Mouse (Mus musculus) embryonic facial prominence, embryonic 13.5 days (tissue): ENCODE data around the gene Mcm2. TPM values are rescaled to one million over a fixed set of nuclear protein-coding genes. Genes with fewer than 3 reads are reported as not detected.
A peak's percentile ranks its signal among the peaks of the same experiment; 100 is the strongest.

Source experiments
- ATAC-seq: fragments of 200-750 bp; cut with Nextera tagmentation; 2 replicates; pipeline ENCODE4 v1.8.0; 2017; ENCODE audit warnings: low read depth; ENCODE audit not compliant: insufficient number of reproducible peaks, insufficient read depth, low FRiP score, low TSS enrichment
- H3K27ac ChIP-seq: fragments of 300-500 bp; sonication (generic); 2 replicates; pipeline ENCODE4 v1.5.1; 2015; ENCODE audit warnings: moderate library complexity, mild to moderate bottlenecking, inconsistent platforms
- H3K27me3 ChIP-seq: fragments of 300-500 bp; sonication (generic); 2 replicates; pipeline ENCODE4 v1.6.1; 2015; ENCODE audit warnings: mild to moderate bottlenecking, inconsistent platforms
- H3K36me3 ChIP-seq: fragments of 300-500 bp; sonication (generic); 2 replicates; pipeline ENCODE4 v1.6.1; 2015; ENCODE audit warnings: mild to moderate bottlenecking, inconsistent platforms
- H3K4me1 ChIP-seq: fragments of 300-500 bp; sonication (generic); 2 replicates; pipeline ENCODE4 v1.6.1; 2015; ENCODE audit warnings: inconsistent platforms
- H3K4me2 ChIP-seq: fragments of 300-500 bp; sonication (generic); 2 replicates; pipeline ENCODE4 v1.6.1; 2015; ENCODE audit warnings: moderate library complexity, mild to moderate bottlenecking, inconsistent platforms
- H3K4me3 ChIP-seq: fragments of 300-500 bp; sonication (generic); 2 replicates; pipeline ENCODE4 v1.5.1; 2015; ENCODE audit warnings: mild to moderate bottlenecking, inconsistent platforms
- H3K9ac ChIP-seq: fragments of 300-500 bp; sonication (generic); 2 replicates; pipeline ENCODE4 v1.6.1; 2015; ENCODE audit warnings: mild to moderate bottlenecking, inconsistent platforms
- H3K9me3 ChIP-seq: fragments of 300-500 bp; sonication (generic); 2 replicates; pipeline ENCODE4 v1.6.1; 2016; ENCODE audit warnings: inconsistent platforms
- WGBS: fragments of 180-500 bp; shearing (Covaris S2); methylation state at CpG from one replicate; pipeline ENCODE4 v1.1.7; 2015; ENCODE audit warnings: mixed read lengths; 5-methylcytosine and 5-hydroxymethylcytosine counted together
- polyA plus RNA-seq: library from polyadenylated mRNA; unstranded; fragments of >200 nt; fragmentation: Nextera tagmentation; extraction: Ambion mirVana; gene quantifications from 2 replicates; pipeline ENCODE4 v1.2.1, GENCODE M21; 2015

Mcm2 gene
- polyA plus RNA-seq: 124 and 131 TPM in 2 replicates

- Histone ChIP-seq H3K9me3 (no peaks in the 10 kb centered on the region), H3K27me3 (no peaks in the 10 kb centered on the region), H3K4me1 (peaks cover 34% of the 10 kb centered on the region), H3K4me3 (peak within 1 kb of the TSS; percentile 75), H3K9ac (peak within 1 kb of the TSS; percentile 90), H3K36me3 (peaks cover 34% of the 10 kb centered on the region), H3K27ac (peak within 1 kb of the TSS; percentile 82), H3K4me2 (peak within 1 kb of the TSS; percentile 73)
- ATAC-seq: peak; percentile 72
- under 1% methylated on average over 33 of the region's 33 CpGs for WGBS
Measured at GRCm38 (mm10) chr6:88898534-88899048, at the start of gene Mcm2. TSS of gene Mcm2 (minus strand) at chr6:88898780.

- Histone ChIP-seq H3K27me3 (no peaks in the 10 kb centered on the region), H3K4me3 (no peak overlapping the region), H3K9me3 (no peaks in the 10 kb centered on the region), H3K36me3 (no peaks in the 10 kb centered on the region), H3K9ac (no peak overlapping the region), H3K4me2 (no peak overlapping the region), H3K4me1 (peaks cover 2% of the 10 kb centered on the region), H3K27ac (no peak overlapping the region)
- no peak for ATAC-seq
Measured at GRCm38 (mm10) chr6:88947771-88948170, 49.2 kb upstream of the Mcm2 start.

- no peak overlapping the region for H3K27ac ChIP-seq
- H3K4me3 ChIP-seq: no peak overlapping the region
- H3K27me3 ChIP-seq: no peaks in the 10 kb centered on the region; the same call in 1 of the 2 replicates
- H3K4me1 ChIP-seq: peaks cover 12% of the 10 kb centered on the region
- H3K9ac ChIP-seq: no peak overlapping the region
- no peak for ATAC-seq
- no peaks in the 10 kb centered on the region for H3K36me3 ChIP-seq
- WGBS: 85% methylated on average over 6 of the region's 6 CpGs
- no peak overlapping the region for H3K4me2 ChIP-seq
- no peaks in the 10 kb centered on the region for H3K9me3 ChIP-seq
Measured at GRCm38 (mm10) chr6:88946442-88946841, 47.9 kb upstream of the Mcm2 start.

GRCm38 (mm10) chr6:88943666-88944065 lies 45.1 kb upstream of the Mcm2 start:
- ATAC-seq: no peak
- no peaks in the 10 kb centered on the region for H3K9me3 ChIP-seq
- no peak overlapping the region for H3K27ac ChIP-seq
- H3K4me3 ChIP-seq: no peak overlapping the region
- no peak overlapping the region for H3K9ac ChIP-seq
- H3K4me2 ChIP-seq: no peak overlapping the region
- H3K4me1 ChIP-seq: peaks cover 31% of the 10 kb centered on the region
- H3K27me3 ChIP-seq: no peaks in the 10 kb centered on the region; the same call in 1 of the 2 replicates
- 72% methylated on average over 6 of the region's 6 CpGs for WGBS
- H3K36me3 ChIP-seq: no peaks in the 10 kb centered on the region

- Histone ChIP-seq H3K27me3 (no peaks in the 10 kb centered on the region; the same call in 1 of the 2 replicates), H3K27ac (no peak overlapping the region), H3K4me1 (peaks cover 39% of the 10 kb centered on the region), H3K9ac (no peak overlapping the region), H3K36me3 (no peaks in the 10 kb centered on the region), H3K4me3 (no peak overlapping the region), H3K4me2 (0 out of 2 replicates have a peak overlapping the region, but pooled peaks have one; percentile 3), H3K9me3 (no peaks in the 10 kb centered on the region)
- ATAC-seq: peak; percentile 34; the same call in 1 of the 2 replicates
- WGBS: 30% methylated on average over 8 of the region's 8 CpGs
Measured at GRCm38 (mm10) chr6:88942595-88942994, 44.0 kb upstream of the Mcm2 start.

- H3K9me3 ChIP-seq: no peaks in the 10 kb centered on the region
- no peak overlapping the region for H3K27ac ChIP-seq
- peaks cover 43% of the 10 kb centered on the region for H3K4me1 ChIP-seq
- no peak for ATAC-seq
- H3K9ac ChIP-seq: no peak overlapping the region
- H3K27me3 ChIP-seq: no peaks in the 10 kb centered on the region; the same call in 1 of the 2 replicates
- H3K4me2 ChIP-seq: no peak overlapping the region
- WGBS: 76% methylated on average over 4 of the region's 4 CpGs
- no peaks in the 10 kb centered on the region for H3K36me3 ChIP-seq
- H3K4me3 ChIP-seq: no peak overlapping the region
Measured at GRCm38 (mm10) chr6:88941628-88942027, 43.0 kb upstream of the Mcm2 start.

- WGBS: 81% methylated on average over 9 of the region's 9 CpGs
- no peak for ATAC-seq
- no peaks in the 10 kb centered on the region for H3K9me3 ChIP-seq
- no peak overlapping the region for H3K4me3 ChIP-seq
- no peaks in the 10 kb centered on the region; the same call in 1 of the 2 replicates for H3K27me3 ChIP-seq
- H3K27ac ChIP-seq: peak overlapping the region; percentile 73
- H3K9ac ChIP-seq: no peak overlapping the region
- H3K4me1 ChIP-seq: peaks cover 49% of the 10 kb centered on the region
- H3K36me3 ChIP-seq: no peaks in the 10 kb centered on the region
- no peak overlapping the region for H3K4me2 ChIP-seq
Measured at GRCm38 (mm10) chr6:88940090-88940916, 41.7 kb upstream of the Mcm2 start.

- H3K4me3 ChIP-seq: no peak overlapping the region
- ATAC-seq: no peak
- H3K27me3 ChIP-seq: peaks cover 4% of the 10 kb centered on the region; the same call in 1 of the 2 replicates
- H3K36me3 ChIP-seq: no peaks in the 10 kb centered on the region
- H3K4me2 ChIP-seq: no peak overlapping the region
- peak overlapping the region; percentile 73 for H3K27ac ChIP-seq
- no peak overlapping the region for H3K9ac ChIP-seq
- peaks cover 54% of the 10 kb centered on the region for H3K4me1 ChIP-seq
- WGBS: 40% methylated on average over 12 of the region's 12 CpGs
- H3K9me3 ChIP-seq: no peaks in the 10 kb centered on the region
Measured at GRCm38 (mm10) chr6:88939281-88940089, 40.9 kb upstream of the Mcm2 start.

- Histone ChIP-seq H3K9me3 (no peaks in the 10 kb centered on the region), H3K27ac (peak overlapping the region; percentile 73), H3K9ac (no peak overlapping the region), H3K4me3 (no peak overlapping the region), H3K4me2 (no peak overlapping the region), H3K27me3 (peaks cover 4% of the 10 kb centered on the region; the same call in 1 of the 2 replicates), H3K36me3 (no peaks in the 10 kb centered on the region), H3K4me1 (peaks cover 62% of the 10 kb centered on the region)
- WGBS: 64% methylated on average over 5 of the region's 5 CpGs
- ATAC-seq: no peak
Measured at GRCm38 (mm10) chr6:88938664-88939055, 40.1 kb upstream of the Mcm2 start.

- H3K9me3 ChIP-seq: no peaks in the 10 kb centered on the region
- ATAC-seq: no peak
- peaks cover 62% of the 10 kb centered on the region for H3K4me1 ChIP-seq
- no peak overlapping the region for H3K4me2 ChIP-seq
- no peak overlapping the region for H3K9ac ChIP-seq
- 38% methylated on average over 4 of the region's 4 CpGs for WGBS
- H3K27me3 ChIP-seq: peaks cover 4% of the 10 kb centered on the region; the same call in 1 of the 2 replicates
- H3K27ac ChIP-seq: no peak overlapping the region
- no peaks in the 10 kb centered on the region for H3K36me3 ChIP-seq
- H3K4me3 ChIP-seq: no peak overlapping the region
Measured at GRCm38 (mm10) chr6:88937971-88938663, 39.5 kb upstream of the Mcm2 start.

GRCm38 (mm10) chr6:88937214-88937549 lies 38.6 kb upstream of the Mcm2 start:
- peaks cover 54% of the 10 kb centered on the region for H3K4me1 ChIP-seq
- no peaks in the 10 kb centered on the region for H3K36me3 ChIP-seq
- peaks cover 4% of the 10 kb centered on the region; the same call in 1 of the 2 replicates for H3K27me3 ChIP-seq
- no peak overlapping the region for H3K4me2 ChIP-seq
- no peaks in the 10 kb centered on the region for H3K9me3 ChIP-seq
- no peak overlapping the region for H3K27ac ChIP-seq
- H3K9ac ChIP-seq: no peak overlapping the region
- no peak for ATAC-seq
- WGBS: 37% methylated on average over 4 of the region's 4 CpGs
- no peak overlapping the region for H3K4me3 ChIP-seq
